Mouse (Mus musculus) stomach, adult 2 months (tissue): ENCODE data around the gene Esp22. TPM values are rescaled to one million over a fixed set of nuclear protein-coding genes. Genes with fewer than 3 reads are reported as not detected.

Experiments
- polyA plus RNA-seq: library from polyadenylated mRNA; depleted of rRNA; stranded (reverse); fragments of >200 nt; gene quantifications from 2 replicates; pipeline ENCODE4 v1.2.3, GENCODE M21; 2012; rRNA removed

Gene Esp22
- polyA plus RNA-seq, result not detected in 2 replicates

GRCm38 (mm10) chr17:39095034-39095433 is at the start of gene Esp22:
TSS of gene Esp22 (plus strand) at chr17:39095334.

GRCm38 (mm10) chr17:39076937-39077336 is 18.2 kb upstream of the Esp22 start, which contains the start of gene Esp23:
TSS of gene Esp23 (minus strand) at chr17:39077037.

Other genes starting within 250 kb of the Esp22 start
- not detected in 2 replicates for gene Esp24, start 58.6 kb upstream of the Esp22 start, polyA plus RNA-seq
- gene Gm21903, start 52.0 kb upstream of the Esp22 start, polyA plus RNA-seq, result not detected in 2 replicates
- not detected in 2 replicates for gene Esp23, start 18.3 kb upstream of the Esp22 start, polyA plus RNA-seq